In the genomic region with DNA sequence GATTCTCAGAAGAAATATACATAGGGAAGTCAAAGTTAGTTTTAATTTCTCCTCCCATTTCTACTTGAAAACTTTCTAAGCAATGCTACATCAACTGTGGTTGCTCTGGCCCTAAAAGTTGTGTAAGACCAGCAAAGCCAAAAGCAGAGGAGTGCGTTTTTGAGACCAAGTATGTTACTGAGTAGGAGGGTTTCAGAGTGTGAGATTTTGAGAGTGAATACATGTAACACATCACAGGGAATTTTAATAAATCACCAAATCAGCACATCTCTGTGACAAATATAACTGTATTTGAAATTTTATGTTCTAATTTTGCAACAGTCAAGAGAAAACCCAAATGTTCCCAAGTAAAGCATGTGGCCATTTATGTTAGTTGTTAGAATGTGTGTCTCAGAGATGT, we compare ENCODE assay signal across 22 mouse cellular contexts.
DNase-seq lines count a peak whose midpoint lies in the region; ATAC-seq lines count a peak whose summit lies in the region.
"Had no signal": no experiment of that assay in that cellular context is flagged by ENCODE, and none has a peak within 500 bp of the region (broad histone marks: within the 10 kb centered on the region; RNA-seq: fewer than 3 reads in every experiment).

No protein-coding gene starts in this region.

- intact Hi-C loops in left cerebral cortex, postnatal 36 days (cut with DNase I), result loop anchor here (1.0 kb wide), 1 partner anchor 8 kb away; no protein-coding TSS in a partner anchor

- peak; percentile 65 for ATAC-seq in frontal cortex, adult (ENCODE audit: low TSS enrichment)
- ATAC-seq: activated CD4-positive, CD25-positive, alpha-beta regulatory T cell, adult 4 months; CD4-positive, CD25-positive, alpha-beta regulatory T cell, adult 4 months; forebrain, embryonic 14.5 days; forebrain, embryonic 16.5 days; Patski had no signal

- no peak for DNase-seq in frontal cortex, postnatal 14 days (ENCODE audit: low spot score in 2 of 2)
- peak; percentile 8 for DNase-seq in left cerebral cortex, adult 11 months (ENCODE audit: low spot score)
- DNase-seq in left cerebral cortex, postnatal 36 days (ENCODE audit: low spot score in 2 of 2), result no peak
- DNase-seq in brain, adult 2 months (ENCODE audit: low read depth, low spot score), result peak; percentile 21
- DNase-seq in urinary bladder, adult 18-20 months (ENCODE audit: low spot score in 2 of 2), result no peak
- DNase-seq: adrenal gland, adult 8-10 months; adrenal gland, postnatal 14 days; adrenal gland, postnatal 36 days; B cell, adult 2 months; cerebellum, adult 11 months; cerebellum, adult 18-20 months; cerebellum, adult 8-10 months; cerebellum, adult 9-11 months; cerebellum, postnatal 14 days; cerebellum, postnatal 36 days; embryo, embryonic 11 days had no signal

Comparison
In these comparisons a context has a peak if more than half of its experiments do, and no peak if none do; other contexts are left out.
1. DNase-seq: peak in left cerebral cortex, adult 11 months (single experiment) and brain, adult 2 months (single experiment); none in frontal cortex, postnatal 14 days (0 of 2), left cerebral cortex, postnatal 36 days (0 of 2) and urinary bladder, adult 18-20 months (0 of 2).